Mouse (Mus musculus): ENCODE measurements around the gene Pcgf2. TPM values are rescaled to one million over a fixed set of nuclear protein-coding genes. Genes with fewer than 3 reads are reported as not detected.

Pcgf2 gene
- polyA plus RNA-seq, 1 experiment from 2014 or later = 21.1 TPM

DNA sequence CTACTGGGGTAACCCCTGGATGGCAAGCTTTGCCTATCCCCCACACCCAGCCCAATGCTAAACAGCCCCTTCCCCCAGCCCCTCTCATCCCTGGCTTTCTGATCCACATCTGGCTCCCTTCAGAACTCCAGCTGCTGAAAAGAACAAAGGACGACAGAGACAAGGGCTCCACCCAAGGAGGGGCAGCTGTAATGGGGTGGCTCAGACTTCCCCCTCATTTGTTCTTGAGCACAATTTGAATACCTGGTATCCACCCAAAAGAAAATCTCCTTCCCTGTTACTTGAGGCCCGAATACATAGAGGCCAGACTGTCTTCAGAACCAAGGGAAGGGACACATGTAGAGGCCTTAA, 29.1 kb downstream of the Pcgf2 start:
- no peak overlapping the region for H3K9ac ChIP-seq
- no peaks in the 10 kb centered on the region for H3K9me3 ChIP-seq
- H3K4me2 ChIP-seq (replicated peaks) = no peak overlapping the region
- ATAC-seq (ENCODE audit: low FRiP score, low read depth) = no peak
- H3K27me3 ChIP-seq (replicated peaks) = no peaks in the 10 kb centered on the region
- H3K36me3 ChIP-seq = peaks cover 96% of the 10 kb centered on the region
- H3K4me3 ChIP-seq = no peak overlapping the region
- no peak overlapping the region for H3K27ac ChIP-seq
- peaks cover 6% of the 10 kb centered on the region; the same call in 1 of the 2 replicates for H3K4me1 ChIP-seq
- WGBS = 43% methylated on average over 2 of the region's 2 CpGs

DNA sequence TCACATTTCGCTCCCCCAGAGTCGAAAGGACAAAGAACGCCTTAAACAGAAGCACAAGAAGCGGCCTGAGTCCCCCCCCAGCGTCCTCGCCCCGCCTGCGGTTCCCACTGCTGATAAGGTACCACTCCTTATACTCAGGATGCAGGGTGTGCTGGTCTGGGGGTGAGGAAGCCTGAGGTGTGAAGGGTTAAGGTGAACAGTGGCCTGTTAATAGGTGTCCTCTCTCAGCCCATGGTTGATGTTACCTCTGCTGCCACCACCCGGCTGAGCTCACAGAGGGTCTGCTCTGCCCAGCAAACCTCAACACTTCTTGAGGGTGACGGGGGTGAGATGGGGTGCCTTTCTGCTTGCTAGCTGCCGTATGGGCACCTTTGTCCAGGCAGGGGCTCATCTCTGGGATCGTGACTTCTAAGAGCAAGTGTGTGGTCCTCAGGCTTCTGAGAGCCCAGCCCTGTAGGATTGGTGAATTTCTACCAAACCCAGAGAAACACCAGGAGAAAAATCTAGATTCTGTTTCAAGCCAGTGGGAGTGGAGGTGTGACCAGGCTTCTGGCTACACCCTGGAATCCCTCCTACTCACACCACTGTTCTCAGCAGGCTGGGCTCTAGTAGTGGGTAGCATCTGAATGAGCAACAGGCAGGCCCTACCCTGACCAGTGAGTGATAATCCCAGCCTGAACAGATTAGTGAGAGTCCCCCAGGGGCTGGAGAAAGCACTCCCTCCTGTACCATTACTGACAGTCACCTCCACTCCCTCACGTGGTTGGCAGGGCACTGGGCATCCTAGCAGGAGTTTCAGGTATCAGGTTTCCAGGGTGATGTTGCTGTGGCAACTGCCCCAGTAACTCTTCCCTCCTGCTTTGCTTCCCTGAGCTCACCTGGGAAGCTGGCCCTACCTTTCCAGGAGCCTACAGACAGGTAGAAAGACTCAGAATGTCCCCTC, 29.8 kb downstream of the Pcgf2 start:
- H3K9me3 ChIP-seq = no peaks in the 10 kb centered on the region
- WGBS = 81% methylated on average over 13 of the region's 13 CpGs
- H3K27ac ChIP-seq = no peak overlapping the region
- H3K9ac ChIP-seq = no peak overlapping the region
- H3K4me2 ChIP-seq (replicated peaks) = no peak overlapping the region
- ATAC-seq (ENCODE audit: low FRiP score, low read depth) = no peak
- peaks cover 96% of the 10 kb centered on the region for H3K36me3 ChIP-seq
- H3K27me3 ChIP-seq (replicated peaks) = no peaks in the 10 kb centered on the region
- H3K4me3 ChIP-seq = no peak overlapping the region
- H3K4me1 ChIP-seq = peaks cover 7% of the 10 kb centered on the region; the same call in 1 of the 2 replicates

DNA sequence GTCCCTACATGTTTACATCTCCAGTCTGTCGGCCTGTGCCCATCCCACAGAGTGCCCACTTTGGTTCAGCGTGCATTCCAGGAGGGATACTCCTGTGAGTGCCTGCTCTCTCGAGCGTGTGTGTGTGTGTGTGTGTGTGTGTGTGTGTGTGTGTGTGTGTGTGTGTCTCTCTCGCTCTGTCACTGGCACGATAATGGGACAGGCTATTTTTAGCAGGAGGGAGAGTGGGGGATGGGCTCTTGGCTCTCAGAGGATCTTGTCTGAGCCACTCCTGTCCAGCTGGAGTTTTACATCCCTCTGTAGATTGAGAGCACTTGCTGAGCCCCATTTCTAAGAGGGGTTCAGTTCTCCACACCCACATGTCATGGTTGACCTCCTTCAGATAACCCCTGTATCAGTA, 30.5 kb downstream of the Pcgf2 start:
- Histone ChIP-seq H3K9ac (no peak overlapping the region), H3K9me3 (no peaks in the 10 kb centered on the region), H3K4me1 (peaks cover 14% of the 10 kb centered on the region), H3K27ac (no peak overlapping the region), H3K4me3 (no peak overlapping the region), H3K27me3 (replicated peaks) (no peaks in the 10 kb centered on the region), H3K4me2 (replicated peaks) (no peak overlapping the region), H3K36me3 (peaks cover 92% of the 10 kb centered on the region)
- ATAC-seq (ENCODE audit: low FRiP score, low read depth) = no peak
- WGBS = 50% methylated on average over 6 of the region's 6 CpGs

DNA sequence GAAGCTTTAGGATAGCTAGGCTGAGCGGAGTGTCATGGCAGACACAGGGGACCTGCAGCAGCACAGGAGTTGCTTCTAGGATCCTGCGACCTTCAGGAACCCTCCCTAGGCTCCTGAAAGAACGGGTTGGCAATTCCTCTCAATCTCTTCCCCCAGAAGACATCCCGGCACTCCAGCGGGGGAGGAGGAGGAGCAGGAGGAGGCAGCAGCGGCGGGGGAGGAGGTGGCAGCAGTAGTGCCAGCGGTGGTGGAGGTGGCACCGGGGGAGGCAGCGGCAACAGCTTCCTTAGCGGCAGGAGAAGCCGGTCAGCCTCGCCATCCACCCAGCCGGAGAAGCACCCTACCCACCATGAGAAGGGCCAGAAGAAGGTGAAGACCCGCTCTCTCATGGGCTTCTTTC, 31.0 kb downstream of the Pcgf2 start:
- Histone ChIP-seq H3K9ac (0 out of 2 replicates have a peak overlapping the region, but pooled peaks have one; percentile 29), H3K4me1 (peaks cover 19% of the 10 kb centered on the region), H3K4me2 (replicated peaks) (no peak overlapping the region), H3K36me3 (peaks cover 87% of the 10 kb centered on the region), H3K9me3 (no peaks in the 10 kb centered on the region), H3K4me3 (no peak overlapping the region), H3K27me3 (replicated peaks) (no peaks in the 10 kb centered on the region), H3K27ac (no peak overlapping the region)
- 66% methylated on average over 15 of the region's 15 CpGs for WGBS
- ATAC-seq (ENCODE audit: low FRiP score, low read depth) = no peak

DNA sequence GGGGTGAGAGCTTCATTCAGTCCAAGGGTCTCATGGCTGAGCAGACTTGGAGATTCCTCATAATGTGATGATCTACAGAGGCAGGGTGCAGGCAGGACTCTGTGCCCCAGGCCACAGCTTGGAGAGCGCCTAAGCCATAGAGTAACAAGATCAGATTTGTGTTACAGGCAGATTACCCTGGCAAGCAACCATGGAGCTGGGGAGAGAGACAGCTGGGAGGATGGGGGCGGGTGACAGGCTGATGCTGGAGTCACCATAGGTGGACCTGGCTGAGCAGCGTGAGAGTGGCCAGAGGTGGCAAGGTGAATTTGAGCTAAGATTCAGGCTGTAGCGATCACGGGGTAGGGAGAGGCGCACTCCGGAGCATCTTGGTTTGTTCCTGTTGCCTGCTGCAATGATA, 32.1 kb downstream of the Pcgf2 start:
- H3K9ac ChIP-seq = no peak overlapping the region
- no peak overlapping the region for H3K27ac ChIP-seq
- no peaks in the 10 kb centered on the region for H3K27me3 ChIP-seq (replicated peaks)
- ATAC-seq (ENCODE audit: low FRiP score, low read depth) = no peak
- WGBS = 94% methylated on average over 7 of the region's 7 CpGs
- H3K9me3 ChIP-seq = no peaks in the 10 kb centered on the region
- peaks cover 76% of the 10 kb centered on the region for H3K36me3 ChIP-seq
- peaks cover 22% of the 10 kb centered on the region for H3K4me1 ChIP-seq
- no peak overlapping the region for H3K4me2 ChIP-seq (replicated peaks)
- H3K4me3 ChIP-seq = no peak overlapping the region

DNA sequence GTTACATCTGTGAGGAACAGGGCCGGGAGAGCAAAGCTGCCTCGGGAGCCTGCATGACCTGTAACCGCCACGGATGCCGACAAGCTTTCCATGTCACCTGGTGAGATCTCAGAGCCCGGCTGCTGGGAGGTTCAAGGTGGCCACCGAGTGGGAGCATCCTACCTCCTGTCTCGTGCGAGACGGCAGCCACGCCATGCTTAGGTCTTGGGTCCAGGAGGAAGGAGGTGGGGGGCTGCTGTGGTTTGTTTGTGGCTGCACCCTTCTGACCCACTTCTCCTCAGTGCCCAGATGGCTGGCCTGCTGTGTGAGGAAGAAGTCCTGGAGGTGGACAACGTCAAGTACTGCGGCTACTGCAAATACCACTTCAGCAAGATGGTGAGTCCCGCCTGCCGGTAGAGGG, 33.5 kb downstream of the Pcgf2 start:
- Histone ChIP-seq H3K4me2 (replicated peaks) (no peak overlapping the region), H3K9ac (no peak overlapping the region), H3K9me3 (no peaks in the 10 kb centered on the region), H3K4me3 (no peak overlapping the region), H3K36me3 (peaks cover 62% of the 10 kb centered on the region), H3K27ac (no peak overlapping the region), H3K27me3 (replicated peaks) (peaks cover 8% of the 10 kb centered on the region), H3K4me1 (peaks cover 33% of the 10 kb centered on the region)
- 93% methylated on average over 15 of the region's 15 CpGs for WGBS
- ATAC-seq (ENCODE audit: low FRiP score, low read depth) = no peak

DNA sequence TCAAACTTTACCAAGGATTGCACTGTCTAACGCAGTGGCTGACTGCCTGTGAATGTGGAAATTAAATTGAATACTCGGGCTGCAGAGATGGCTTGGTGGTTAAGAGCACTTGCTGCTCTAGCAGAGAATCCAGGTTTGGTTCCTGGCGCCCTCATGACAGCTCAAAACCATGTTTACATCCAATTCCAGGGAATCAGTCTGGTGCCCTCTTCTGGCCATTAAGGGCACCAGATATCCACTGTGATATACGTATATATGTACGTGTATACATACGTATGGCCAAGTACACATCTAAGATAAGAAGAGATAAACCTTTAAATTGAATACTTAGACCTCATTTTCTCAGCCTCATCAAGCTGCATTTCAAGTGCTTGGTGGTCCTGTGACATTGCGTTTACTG, 34.1 kb downstream of the Pcgf2 start:
- Histone ChIP-seq H3K36me3 (peaks cover 56% of the 10 kb centered on the region), H3K4me2 (replicated peaks) (no peak overlapping the region), H3K27me3 (replicated peaks) (peaks cover 14% of the 10 kb centered on the region), H3K9me3 (no peaks in the 10 kb centered on the region), H3K4me3 (no peak overlapping the region), H3K27ac (no peak overlapping the region), H3K9ac (no peak overlapping the region), H3K4me1 (peaks cover 36% of the 10 kb centered on the region)
- ATAC-seq (ENCODE audit: low FRiP score, low read depth) = no peak
- WGBS = 94% methylated on average over 7 of the region's 7 CpGs

DNA sequence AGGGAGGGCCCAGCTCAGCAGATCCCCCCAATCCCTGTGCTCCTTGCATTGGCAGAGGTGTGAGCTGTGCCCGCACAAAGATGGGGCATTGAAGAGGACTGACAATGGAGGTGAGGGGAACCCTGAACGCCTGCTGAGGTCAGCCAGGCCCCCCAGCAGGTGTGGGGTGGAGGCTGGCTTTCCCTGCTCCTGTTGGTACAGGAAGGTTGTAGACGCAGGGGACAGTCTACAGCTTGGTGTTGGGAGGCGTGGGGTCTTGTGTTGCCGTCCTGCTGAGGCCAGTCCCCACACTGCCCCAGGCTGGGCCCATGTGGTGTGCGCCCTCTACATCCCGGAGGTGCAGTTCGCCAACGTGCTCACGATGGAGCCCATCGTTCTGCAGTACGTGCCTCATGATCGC, 34.9 kb downstream of the Pcgf2 start:
- Histone ChIP-seq H3K9ac (no peak overlapping the region), H3K27me3 (replicated peaks) (peaks cover 20% of the 10 kb centered on the region), H3K4me1 (peaks cover 44% of the 10 kb centered on the region), H3K9me3 (no peaks in the 10 kb centered on the region), H3K27ac (no peak overlapping the region), H3K4me3 (no peak overlapping the region; the same call in 1 of the 2 replicates), H3K36me3 (peaks cover 48% of the 10 kb centered on the region), H3K4me2 (replicated peaks) (peak overlapping the region; percentile 85)
- WGBS = 92% methylated on average over 13 of the region's 13 CpGs
- no peak for ATAC-seq (ENCODE audit: low FRiP score, low read depth)

DNA sequence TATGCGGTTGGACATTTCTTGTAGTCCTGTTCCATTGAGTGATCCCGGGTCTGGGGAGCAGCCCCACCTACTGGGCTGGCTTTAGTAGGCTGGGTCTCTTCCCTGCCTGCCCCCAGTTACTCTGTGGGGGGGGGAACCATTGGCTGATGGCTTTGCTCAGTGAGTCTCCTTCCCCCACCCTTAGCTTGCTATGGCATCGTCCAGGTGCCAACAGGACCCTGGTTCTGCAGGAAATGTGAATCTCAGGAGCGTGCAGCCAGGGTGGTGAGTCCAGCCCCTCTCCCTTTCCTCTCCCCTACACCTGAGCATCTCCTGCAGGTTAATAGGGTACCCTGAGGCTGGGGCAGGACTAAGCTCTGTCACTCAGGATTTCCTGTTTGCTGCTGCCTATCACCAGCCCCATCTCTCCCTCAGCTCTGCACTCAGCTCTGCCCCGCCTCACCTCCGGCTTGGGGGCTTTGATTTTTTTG, 35.5 kb downstream of the Pcgf2 start:
- Histone ChIP-seq H3K4me1 (peaks cover 46% of the 10 kb centered on the region), H3K9ac (no peak overlapping the region; the same call in 1 of the 2 replicates), H3K36me3 (peaks cover 42% of the 10 kb centered on the region), H3K27ac (no peak overlapping the region), H3K4me3 (peak overlapping the region; percentile 95), H3K9me3 (no peaks in the 10 kb centered on the region), H3K4me2 (replicated peaks) (peak overlapping the region; percentile 85), H3K27me3 (replicated peaks) (peaks cover 20% of the 10 kb centered on the region)
- 43% methylated on average over 6 of the region's 6 CpGs for WGBS
- ATAC-seq (ENCODE audit: low FRiP score, low read depth) = no peak

DNA sequence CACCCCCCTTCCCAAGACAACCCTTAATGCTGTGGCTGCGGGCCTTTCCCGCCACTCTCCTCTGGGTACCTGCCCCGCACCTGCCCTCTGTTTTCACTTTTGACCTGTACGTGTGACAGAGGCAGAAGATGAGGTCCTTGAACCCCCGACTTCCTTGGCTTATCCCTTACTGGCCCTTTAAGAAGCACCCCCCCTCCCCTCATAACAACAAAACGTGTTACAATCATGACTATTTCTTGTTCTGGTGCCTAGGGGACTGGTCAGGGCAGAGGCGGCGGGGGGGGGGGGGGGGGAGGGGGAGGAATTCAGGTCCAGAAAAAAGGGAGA, 36.0 kb downstream of the Pcgf2 start:
- Histone ChIP-seq H3K9me3 (no peaks in the 10 kb centered on the region), H3K4me2 (replicated peaks) (peak overlapping the region; percentile 85), H3K27me3 (replicated peaks) (peaks cover 20% of the 10 kb centered on the region), H3K36me3 (peaks cover 37% of the 10 kb centered on the region), H3K9ac (peak overlapping the region; percentile 91), H3K4me1 (peaks cover 44% of the 10 kb centered on the region), H3K27ac (no peak overlapping the region), H3K4me3 (peak overlapping the region; percentile 95)
- no peak for ATAC-seq (ENCODE audit: low FRiP score, low read depth)
- WGBS = 0% methylated on average over 6 of the region's 8 CpGs

DNA sequence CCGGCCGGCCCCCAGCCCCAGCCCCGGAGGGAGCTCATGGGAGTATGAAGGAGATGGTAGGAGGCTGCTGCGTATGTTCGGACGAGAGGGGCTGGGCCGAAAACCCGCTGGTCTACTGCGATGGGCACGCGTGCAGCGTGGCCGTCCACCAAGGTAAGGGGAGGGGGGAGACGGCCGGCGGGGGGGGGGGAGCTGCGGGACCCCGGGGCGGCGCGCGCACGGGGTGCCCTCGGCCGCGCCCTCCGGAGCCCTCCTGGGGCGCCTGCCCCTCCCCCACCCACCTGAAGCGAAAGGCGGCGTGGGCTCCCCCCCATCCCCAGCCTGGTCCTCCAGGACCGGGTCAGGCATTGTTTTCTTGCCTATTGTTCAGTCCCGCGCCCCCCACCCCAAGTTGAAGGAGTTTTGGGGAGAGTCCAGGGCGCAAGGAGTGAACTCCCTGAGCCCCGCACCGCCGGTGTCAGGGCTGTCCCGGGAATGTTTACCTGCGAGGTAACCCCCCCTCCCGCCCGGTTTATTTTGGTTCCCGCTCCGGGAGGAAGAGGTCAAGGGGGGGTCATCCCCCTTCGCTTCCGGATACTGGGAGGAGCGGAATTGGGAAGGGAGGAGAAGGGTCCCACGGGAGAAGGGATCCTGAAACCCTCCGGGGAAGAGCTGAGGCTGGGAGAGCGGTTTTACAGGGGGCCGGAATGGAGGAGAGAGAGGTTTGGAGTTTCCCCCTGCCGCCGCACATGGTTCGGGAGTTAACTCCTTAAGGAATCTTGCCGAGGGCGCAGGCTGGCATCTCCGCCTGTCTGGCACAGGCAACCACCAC, 36.6 kb downstream of the Pcgf2 start:
- H3K36me3 ChIP-seq = peaks cover 31% of the 10 kb centered on the region
- WGBS = under 1% methylated on average over 30 of the region's 57 CpGs
- peak overlapping the region; percentile 53; the same call in 1 of the 2 replicates for H3K27ac ChIP-seq
- peak overlapping the region; percentile 95 for H3K4me3 ChIP-seq
- H3K4me2 ChIP-seq (replicated peaks) = peak overlapping the region; percentile 85
- peak overlapping the region; percentile 91 for H3K9ac ChIP-seq
- H3K9me3 ChIP-seq = no peaks in the 10 kb centered on the region
- H3K4me1 ChIP-seq = peaks cover 46% of the 10 kb centered on the region
- ATAC-seq (ENCODE audit: low FRiP score, low read depth) = peak; percentile 11; the same call in 1 of the 2 replicates
- H3K27me3 ChIP-seq (replicated peaks) = peaks cover 20% of the 10 kb centered on the region

DNA sequence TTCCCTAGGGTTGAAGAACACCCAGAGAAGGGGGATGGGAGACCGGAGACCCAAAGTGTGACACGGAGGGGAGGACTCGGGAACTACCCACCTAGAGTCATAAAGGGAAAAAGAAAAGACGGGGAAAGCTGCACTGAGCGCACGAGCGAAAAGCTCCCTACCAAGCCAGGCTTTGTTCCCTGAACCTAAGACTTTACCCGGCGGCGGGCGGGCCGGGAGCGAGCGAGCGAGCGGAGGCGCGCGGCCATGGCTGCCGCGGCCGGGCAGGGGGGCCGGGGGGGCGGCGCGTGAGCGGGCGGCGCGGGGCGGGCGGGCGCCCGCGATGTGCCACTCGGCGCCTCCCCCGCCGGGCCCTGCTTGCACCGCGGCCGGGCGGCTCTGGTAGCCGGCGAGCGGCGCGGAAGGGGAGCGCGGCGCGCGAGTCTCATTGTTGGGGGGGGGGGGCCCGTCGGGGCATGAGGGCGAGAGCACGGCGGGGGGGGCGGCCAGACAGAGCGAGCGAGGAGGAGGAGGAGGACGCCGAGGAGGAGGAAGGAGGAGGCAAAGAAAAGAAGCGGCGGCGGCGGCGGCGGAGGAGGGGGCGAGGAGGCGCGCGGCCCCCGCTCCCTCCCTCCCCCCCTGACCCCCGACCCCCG, 37.3 kb downstream of the Pcgf2 start, which contains the start of gene Mllt6:
TSS of gene Mllt6 (plus strand) at position 522 of the 635 bp plus-strand sequence.
- WGBS = under 1% methylated on average over 51 of the region's 76 CpGs
- peak within 1 kb of the TSS; percentile 85 for H3K4me2 ChIP-seq (replicated peaks)
- H3K9me3 ChIP-seq = no peaks in the 10 kb centered on the region
- peaks cover 20% of the 10 kb centered on the region for H3K27me3 ChIP-seq (replicated peaks)
- peaks cover 24% of the 10 kb centered on the region for H3K36me3 ChIP-seq
- peak within 1 kb of the TSS; percentile 53; the same call in 1 of the 2 replicates for H3K27ac ChIP-seq
- peak; percentile 45; the same call in 1 of the 2 replicates for ATAC-seq (ENCODE audit: low FRiP score, low read depth)
- H3K4me1 ChIP-seq = peaks cover 46% of the 10 kb centered on the region
- H3K4me3 ChIP-seq = peak within 1 kb of the TSS; percentile 95
- H3K9ac ChIP-seq = peak within 1 kb of the TSS; percentile 91
